Mouse (Mus musculus): Measurements from ENCODE around the gene Gm7030.
"Not testable (repeated sequence)": the region's sequence is repeated elsewhere in the genome, so short reads cannot be mapped to it uniquely, and the experiment has no call there.

Gm7030 gene

DNA sequence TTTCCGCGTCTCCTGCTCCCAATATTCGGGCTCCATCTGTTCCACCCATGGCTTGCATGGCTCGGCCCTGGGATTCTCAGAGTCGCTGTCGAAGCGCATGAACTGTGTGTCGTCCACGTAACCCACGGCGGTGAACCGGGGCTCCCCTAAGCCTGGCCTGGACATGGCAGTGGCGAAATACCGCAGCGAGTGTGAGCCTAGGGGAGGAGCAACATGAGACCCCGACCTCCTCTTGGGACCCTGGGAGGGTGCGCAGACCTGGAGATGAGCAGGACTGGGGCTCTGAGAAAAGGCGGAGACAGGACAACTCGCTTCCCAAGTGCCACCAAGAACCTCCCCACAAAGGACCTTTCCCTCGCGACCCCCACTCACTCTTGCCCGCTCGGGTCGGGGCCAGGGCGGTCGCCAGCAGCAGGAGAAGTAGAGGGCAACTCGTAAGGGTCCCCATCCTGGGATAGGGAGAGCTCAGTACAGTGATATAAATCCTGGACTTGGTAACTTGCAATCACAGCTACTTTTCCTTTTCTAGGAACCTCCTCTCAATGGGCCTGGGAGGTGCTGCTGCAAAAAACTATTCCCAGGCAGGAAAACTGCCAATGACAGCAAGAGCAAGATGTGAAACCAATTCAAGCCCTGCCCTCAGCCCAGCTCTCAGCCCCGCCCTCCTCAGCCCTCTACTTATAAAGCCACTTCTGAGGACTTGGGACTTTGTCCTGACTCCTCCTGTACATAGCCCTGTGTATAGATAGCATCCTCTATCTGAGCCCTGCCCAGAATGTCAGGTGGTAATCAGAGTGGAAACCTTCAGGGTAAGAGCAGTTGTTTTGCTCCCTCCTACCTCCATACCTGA lies at the start of gene Gm7030:
Gene Gm7030, minus strand, starts transcription at position 458 of the 850 bp plus-strand sequence.
- DNase-seq (ENCODE audit: extremely low spot score, low spot score) = not testable (repeated sequence)

DNA sequence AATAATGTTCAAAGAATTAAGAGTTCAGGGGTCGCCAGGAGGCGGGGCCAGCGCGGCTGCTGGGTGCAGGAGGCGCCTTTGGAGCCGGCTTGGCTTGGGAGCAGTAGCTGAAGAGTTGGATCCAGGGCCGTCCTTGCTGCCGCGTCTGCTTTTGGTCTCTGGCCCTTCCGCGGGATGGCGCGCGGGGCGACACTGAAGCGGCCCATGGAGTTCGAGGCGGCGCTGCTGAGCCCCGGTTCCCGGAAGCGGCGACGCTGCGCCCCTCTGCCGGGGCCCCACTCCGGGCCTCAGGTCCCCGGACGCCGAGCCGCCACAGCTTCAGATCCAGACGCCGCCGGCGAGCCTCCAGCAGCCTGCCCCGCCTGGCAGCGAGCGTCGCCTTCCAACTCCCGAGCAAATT lies 49.7 kb upstream of the Gm7030 start:
- DNase-seq (ENCODE audit: extremely low spot score, low spot score) = peak; percentile 55

DNA sequence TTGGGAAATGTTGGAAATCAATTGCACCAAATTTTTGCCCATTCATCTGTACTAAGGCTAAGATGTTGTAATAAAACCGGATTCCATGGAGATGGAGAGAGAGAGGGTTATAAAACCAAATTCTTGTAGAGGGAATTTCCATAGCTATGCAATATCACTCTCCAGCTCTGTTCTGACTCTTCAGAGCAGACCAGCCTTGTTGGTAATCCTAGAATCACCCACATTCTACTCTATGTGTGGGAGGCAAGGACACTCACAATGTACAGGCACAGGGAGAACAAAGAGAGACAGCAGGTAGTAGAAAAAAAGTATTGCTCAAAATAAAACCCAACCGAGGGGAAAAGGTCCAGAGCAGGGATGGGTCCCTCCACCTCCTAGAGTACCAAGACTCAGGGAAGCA lies 46.9 kb upstream of the Gm7030 start:
- DNase-seq (ENCODE audit: extremely low spot score, low spot score) = not testable (repeated sequence)

DNA sequence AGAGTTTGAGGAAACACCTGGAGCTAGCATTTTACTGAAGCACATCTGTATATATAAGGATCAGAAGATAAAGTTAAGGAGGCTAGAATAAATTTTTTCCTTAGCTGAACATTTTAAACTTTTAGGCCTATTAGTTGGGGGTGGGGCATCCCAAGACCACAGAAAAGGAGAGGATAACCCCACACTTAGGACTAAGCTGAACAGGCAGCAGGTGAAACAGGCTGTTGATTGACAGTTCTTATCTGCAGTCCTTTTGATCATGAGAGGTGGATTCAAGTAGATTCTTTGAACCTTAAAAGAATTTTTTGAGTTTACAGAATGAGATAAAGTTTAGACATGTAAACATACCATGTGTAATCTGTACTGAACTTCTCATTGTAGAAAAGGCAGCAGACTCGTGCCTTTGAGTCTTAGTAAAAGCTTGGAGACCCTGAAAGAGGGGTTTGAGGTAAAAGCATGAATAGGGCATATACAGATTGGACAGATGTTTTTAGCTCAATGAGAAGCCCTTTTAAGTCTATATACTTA lies 41.1 kb upstream of the Gm7030 start:
- no peak for DNase-seq (ENCODE audit: extremely low spot score, low spot score)

DNA sequence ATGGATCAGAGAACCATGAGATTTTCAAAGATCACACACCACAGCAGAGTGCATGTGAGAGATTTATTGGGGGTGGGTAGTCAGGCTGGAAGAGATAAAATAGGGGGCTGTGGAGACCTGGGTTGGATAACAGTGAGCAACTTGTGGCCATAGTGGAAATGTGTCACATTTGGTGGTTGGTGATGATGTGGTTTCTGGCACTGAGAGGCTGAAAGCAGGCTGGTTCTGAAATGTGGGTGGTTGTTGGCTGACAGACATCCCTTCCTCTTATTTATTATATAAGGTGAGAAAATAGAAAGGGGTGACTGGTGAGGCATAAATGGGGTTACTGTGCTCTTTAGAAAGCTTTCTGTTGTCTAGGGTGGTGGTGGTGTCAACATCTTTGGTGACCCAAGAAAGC lies 40.5 kb upstream of the Gm7030 start:
- no peak for DNase-seq (ENCODE audit: extremely low spot score, low spot score)

DNA sequence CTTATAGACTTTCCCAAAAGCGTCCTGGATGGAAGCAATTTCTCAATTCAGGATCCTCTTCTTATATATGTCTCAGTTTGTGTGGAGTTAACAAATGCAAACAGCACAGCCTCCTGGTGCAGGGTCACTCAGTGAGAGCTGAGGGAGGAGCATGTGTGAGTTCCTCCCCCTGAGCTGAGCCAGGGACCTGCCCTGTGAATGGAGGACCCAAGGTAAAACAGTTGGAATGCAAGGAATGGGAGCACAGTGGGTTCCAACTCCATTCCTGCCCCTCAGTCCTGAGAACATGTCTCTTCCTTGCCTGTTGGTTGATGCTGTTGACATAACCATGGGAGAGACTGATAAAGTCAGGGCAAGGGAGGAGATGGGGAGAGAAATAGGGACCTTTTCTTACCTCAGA lies 39.9 kb upstream of the Gm7030 start:
- DNase-seq (ENCODE audit: extremely low spot score, low spot score) = not testable (repeated sequence)

DNA sequence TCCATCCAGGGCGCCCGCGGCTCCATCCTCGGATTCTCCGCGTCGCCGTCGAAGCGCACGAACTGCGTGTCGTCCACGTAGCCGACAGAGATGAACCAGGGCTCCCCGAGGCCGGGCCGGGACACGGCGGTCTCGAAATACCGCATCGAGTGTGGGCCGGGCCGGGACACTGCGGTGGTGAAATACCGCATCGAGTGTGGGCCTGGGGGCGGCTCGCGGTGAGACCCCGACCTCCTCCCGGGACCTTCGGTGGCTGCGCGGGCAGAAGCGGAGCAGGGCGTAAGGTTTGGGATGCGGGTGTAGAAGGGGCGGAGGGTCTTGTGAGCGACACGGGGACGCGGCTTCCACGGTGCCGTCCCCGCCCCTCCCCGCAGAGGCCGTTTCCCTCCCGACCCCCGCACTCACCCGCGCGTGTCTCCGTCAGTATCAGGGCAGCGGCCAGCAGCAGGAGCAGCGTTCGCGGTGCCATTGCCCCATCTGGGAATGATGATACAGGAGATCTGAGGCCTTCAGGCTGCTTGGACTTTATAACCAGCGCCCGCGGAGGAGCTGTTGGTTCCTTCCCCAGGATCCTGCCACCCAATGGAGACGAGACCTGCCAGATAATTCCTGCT lies 38.9 kb upstream of the Gm7030 start, which contains the start of gene Gm8909:
Gene Gm8909, minus strand, starts transcription at position 499 of the 614 bp plus-strand sequence.
- DNase-seq (ENCODE audit: extremely low spot score, low spot score) = peak; percentile 40

DNA sequence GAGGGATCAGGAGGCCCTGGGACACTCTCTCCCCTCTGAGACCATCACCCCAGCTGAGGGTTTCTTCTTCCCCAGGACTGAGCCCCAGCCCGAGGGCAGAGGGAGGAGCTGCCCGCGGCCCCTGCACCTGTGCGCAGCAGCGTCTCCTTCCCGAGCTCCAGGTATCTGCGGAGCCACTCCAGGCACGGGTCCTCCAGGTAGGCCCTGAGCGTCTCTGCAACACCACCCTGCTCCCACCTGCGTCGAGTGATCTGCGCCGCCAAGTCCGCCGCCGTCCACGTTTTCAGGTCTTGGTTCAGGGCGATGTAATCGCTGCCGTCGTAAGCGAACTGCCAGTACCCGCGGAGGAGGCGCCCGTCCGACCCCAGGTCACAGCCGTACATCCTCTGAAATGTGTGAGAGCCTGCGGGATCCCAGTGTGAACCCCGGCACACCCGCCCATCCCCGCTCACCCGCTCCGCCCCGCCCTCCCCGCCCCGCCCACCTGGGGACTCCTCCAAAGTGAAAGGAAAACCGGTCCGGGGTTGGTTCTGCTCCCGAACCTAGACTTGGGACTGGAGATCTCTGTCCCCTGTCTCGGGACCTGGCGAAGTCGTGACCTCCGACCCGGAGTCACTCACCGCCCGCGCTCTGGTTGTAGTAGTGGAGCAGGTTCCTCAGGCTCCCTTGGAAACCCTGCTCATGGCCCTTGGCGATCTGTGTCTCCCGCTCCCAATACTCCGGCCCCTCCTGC lies 38.2 kb upstream of the Gm7030 start:
- peak; percentile 32 for DNase-seq (ENCODE audit: extremely low spot score, low spot score)

DNA sequence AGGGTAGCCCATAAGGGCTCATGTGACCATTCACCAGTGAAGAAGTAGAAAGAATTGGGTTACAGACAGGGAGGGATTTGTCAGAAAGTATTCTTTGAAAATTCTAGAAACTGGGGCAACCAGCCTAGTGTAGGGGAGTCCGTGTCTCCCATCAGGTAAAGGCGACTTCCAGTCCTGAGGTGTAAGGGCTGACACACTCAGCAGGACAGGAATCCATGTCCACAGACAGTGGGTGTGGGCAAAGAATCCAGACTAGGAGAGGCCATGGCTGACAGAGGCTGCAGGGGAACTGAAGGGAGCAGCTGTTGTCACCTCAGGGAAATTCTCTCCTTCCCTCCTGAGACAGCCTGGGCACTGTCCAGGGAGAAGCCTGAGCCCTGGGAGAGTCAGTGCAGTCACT lies 37.7 kb upstream of the Gm7030 start:
- peak; percentile 29 for DNase-seq (ENCODE audit: extremely low spot score, low spot score)

DNA sequence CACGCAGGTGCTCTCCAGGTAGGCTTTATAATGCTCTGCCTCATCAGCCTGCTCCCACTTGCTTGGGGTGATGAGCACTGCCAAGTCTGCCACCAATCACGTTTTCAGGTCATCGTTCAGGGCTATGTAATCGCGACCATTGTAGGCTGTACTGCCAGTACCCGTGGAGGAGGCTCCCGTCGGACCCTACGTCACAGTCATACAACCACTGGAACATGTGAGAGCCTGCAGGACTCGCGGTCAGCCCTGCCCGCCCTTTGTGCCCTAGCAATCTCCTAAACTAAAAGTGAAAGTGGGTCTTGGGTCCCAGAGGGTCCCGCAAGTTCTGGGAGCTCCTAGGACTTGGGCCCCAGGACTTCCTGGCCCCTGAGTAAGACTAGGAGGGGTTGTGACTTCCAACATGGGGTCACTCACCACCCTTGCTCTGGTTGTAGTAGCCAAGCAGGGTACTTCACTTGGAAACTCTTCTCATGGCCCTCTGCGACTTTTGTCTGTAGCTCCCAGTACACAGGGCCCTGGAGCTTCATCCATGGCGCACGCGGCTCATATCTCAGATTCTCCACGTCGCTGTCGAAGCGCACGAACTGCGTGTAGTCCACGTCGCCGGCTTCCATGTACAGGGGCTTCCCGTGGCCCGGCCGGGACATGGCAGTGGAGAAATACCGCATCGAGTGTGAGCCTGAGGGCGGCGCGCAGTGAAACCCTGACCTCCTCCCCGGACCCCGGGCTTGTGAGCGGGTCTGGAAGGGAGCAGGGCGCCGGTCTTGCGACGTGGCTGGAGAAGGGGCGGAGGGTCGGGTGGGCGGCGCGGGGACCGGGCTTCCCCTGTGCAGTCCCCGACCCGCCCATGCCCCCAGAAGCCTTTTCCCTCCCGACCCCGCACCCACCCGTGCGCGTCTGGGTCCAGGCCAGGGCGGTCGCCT lies 32.2 kb upstream of the Gm7030 start:
- peak; percentile 40 for DNase-seq (ENCODE audit: extremely low spot score, low spot score)

DNA sequence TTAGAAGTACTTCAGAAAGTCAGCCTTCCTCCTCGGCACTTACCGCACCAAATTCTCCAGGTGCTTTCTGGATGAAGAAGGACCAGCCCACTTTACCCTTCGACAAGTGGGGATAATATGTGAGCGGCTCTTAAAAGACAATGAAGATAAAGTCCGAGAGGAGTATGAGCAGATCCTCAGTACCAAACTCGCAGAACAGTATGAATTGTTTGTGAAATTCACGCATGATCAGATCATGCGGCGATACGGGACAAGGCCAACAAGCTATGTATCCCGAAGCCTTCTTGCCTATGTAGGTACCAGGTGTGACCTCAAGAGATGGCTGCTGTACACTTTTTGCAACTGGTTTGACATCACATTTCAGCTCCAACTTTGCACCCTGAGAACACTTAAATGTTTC lies 29.0 kb upstream of the Gm7030 start:
- DNase-seq (ENCODE audit: extremely low spot score, low spot score) = not testable (repeated sequence)

DNA sequence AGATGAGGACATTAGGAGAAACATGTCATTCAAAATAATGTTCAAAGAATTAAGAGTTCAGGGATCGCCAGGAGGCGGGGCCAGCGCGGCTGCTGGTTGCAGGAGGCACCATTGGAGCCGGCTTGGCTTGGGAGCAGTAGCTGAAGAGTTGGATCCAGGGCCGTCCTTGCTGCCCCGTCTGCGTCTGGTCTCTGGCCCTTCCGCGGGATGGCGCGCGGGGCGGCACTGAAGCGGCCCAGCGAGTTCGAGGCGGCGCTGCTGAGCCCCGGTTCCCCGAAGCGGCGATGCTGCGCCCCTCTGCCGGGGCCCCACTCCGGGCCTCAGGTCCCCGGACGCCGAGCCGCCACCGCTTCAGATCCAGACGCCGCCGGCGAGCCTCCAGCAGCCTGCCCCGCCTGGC lies 28.6 kb upstream of the Gm7030 start:
- peak; percentile 58 for DNase-seq (ENCODE audit: extremely low spot score, low spot score)

DNA sequence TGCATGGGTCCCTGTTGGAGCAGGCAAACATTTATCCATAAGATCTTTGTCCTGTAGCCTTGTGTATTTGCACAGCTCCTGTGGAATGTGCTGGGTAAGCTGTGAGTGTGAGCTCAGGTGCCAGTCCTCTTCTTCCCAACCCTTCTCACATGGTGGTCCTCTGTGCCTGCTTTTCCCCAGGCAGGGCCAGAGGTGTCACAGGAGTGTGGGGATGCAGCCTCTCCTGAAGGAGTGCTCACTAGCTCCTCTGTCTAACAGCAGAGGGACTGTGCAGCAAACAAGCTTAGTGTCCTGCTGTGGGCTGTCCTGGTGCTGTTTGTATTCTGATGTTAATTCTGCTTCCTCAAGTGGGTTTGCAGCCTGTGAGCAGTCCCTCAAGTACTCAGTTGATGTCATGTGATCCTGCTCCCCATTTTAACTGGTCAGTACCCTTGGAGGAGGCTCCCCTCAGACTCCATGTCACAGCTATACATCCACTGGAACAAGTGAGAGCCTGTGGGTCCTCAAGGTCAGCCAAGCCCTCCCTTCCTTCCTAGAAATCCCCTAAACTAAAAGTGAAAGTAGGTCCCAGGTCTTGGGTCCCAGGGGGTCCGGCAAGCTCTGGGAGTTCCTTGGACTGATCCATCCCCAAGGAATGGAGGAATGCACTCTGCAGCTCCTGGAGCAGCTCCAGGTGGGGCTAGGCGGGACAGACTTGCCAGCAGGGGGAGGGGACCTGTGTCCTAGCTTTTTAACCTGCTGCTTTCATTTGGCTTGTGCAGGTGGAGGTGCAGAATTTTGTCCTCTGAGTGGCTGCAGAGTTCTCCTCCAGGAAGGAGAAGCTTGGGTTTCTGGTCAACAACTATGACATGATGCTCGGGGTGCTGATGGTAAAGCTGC lies 25.3 kb upstream of the Gm7030 start:
- no peak for DNase-seq (ENCODE audit: extremely low spot score, low spot score)

DNA sequence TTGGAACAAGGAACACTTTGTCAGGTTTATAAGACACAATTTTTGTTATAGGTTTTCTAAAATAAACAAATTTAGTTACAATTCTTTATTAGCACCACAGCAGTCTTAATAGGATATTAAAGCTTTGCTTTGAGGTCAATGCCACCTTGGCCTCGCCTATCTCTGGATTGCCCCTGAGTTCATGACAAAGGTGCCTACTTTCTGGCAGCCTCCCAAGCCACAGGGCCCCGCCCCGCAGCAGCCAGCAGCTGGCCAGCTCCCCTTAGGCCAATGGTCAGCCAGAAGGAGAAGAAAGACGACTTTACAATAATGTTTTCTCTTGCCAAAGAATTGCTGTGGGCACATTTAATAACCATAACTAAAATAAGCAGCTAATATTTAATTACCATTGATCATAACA lies 22.0 kb upstream of the Gm7030 start:
- DNase-seq (ENCODE audit: extremely low spot score, low spot score) = not testable (repeated sequence)

DNA sequence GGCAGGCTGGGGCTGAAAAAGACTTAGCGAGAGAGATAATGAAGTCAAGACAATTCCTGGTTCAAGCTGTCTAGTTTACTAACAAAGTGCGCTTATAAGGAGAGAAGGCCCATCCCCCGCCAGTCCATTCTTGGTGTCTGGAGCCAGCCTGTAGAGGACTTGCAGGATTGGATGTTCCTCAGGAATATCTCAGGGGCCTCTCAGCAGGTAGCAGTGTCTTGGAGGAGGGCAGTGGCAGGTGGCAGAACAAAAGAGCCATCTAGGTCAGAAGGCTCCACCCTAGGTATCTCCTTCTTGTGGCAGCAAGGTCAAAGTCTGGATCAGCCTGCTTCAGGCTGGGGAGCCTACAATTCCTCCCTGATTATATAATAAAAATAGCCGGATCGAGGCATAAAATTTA lies 19.2 kb upstream of the Gm7030 start:
- not testable (repeated sequence) for DNase-seq (ENCODE audit: extremely low spot score, low spot score)

DNA sequence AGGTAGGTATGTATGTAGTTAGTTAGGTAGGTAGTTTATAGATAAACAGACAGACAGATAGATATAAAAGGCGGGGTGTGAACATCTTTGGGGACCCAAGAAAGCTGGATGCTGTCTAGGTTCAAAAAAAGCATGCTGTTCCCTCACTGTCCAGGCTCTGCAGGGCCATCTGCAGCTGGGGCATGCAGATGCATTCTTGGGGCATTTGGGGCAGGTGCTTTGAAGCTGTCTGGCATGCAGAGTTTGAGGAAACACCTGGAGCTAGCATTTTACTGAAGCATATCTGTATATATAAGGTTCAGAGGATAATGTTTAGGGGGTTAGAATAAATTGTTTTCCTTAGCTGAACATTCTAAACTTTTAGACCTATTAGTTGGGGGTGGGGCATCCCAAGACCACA lies 17.7 kb upstream of the Gm7030 start:
- not testable (repeated sequence) for DNase-seq (ENCODE audit: extremely low spot score, low spot score)

DNA sequence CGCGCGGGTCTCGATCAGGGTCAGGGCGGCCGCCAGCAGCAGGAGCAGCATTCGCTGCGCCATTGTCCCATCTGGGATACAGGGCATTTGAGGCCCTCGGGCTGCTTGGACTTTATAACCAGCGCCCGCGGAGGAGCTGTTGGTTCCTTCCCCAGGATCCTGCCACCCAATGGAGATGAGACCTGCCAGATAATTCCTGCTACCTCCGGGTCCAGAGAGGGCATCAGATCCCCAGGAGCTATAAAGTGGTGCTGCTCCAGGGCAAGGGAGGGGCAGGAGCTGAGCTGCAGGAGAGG lies 16.6 kb upstream of the Gm7030 start:
- DNase-seq (ENCODE audit: extremely low spot score, low spot score) = not testable (repeated sequence)

DNA sequence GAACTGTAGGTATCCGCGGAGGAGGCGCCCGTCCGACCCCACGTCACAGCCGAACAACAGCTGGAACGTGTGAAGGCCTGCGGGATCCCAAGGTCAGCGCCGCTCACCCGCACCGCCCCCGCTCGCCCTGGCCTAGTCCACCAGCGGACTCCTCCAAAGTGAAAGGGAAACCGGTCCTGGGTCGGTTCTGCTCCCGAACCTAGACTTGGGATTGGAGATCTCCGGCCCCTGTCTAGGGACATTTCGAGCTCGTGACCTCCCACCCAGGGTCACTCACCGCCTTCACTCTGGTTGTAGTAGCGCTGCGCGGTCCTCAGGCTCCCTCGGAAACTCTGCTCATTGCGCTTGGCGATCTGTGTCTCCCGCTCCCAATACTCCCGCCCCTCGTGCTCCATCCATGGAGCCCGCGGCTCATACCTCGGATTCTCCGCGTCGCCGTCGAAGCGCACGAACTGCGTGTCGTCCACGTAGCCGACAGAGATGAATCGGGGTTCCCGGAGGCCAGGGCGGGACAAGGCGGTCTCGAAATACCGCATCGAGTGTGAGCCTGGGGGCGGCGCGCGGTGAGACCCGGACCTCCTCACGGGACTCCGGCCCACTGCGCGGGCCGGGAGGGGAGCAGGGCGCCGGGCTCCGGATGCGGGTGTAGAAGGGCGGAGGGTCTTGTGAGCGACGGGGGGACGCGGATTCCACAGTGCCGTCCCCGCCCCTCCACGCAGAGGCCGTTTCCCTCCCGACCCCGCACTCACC lies 16.1 kb upstream of the Gm7030 start:
- no peak for DNase-seq (ENCODE audit: extremely low spot score, low spot score)

DNA sequence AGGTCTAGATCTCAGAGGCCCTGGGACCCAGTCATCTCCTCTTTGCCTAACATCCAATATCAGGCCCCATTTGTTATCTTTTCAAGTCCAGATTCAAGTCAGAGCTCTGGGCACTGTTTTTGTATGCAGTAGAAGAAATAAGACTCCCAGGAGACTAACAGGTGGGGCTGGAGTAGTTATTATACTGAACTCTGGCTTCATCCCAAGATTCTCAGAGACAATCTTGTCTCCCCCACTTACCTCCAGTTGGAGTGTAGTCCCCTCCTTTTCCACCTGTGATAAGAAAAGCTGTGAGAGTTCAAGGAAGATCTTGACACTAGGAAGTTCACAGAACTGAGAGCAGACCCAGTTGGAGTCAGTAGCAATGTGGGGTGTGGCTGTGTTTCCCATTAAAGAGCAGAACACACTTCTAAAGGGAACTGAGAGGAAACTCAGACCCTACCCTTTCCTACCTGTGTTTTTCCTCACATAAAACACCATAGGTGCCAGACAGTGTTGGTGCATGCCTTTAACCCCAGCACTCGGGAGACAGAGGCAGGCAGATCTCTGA lies 7.1 kb upstream of the Gm7030 start:
- DNase-seq (ENCODE audit: extremely low spot score, low spot score) = not testable (repeated sequence)
